Mouse (Mus musculus) 416B (cell line): Measurements from ENCODE around the gene 4930513O06Rik.

Source experiments
- DNase-seq: peaks from one replicate; pipeline ENCODE4 v3.0.0; 2011; ENCODE audit warnings: low read depth

Gene 4930513O06Rik

DNA sequence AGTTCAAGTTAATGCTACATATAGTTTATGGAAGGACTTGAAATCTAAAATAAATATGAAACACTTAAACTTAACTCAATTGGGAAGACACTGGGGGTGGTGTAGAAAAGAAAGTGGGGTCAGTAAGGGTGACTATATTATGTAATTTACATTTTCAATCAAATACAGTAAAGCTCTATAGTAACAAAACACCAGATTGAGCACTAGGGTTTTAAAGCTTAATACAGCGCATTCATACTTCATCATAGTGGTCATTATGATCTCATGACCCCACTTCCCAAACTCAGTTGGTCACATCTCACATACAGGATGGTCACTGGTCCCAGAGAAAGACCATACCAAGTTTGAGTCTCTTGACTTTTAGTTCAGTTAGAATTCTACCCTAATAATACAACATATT lies at the start of gene 4930513O06Rik:
4930513O06Rik (plus strand) TSS at position 301 of the 400 bp plus-strand sequence.
- DNase-seq, result no peak

GRCm38 (mm10) chrX:139037666-139038065 lies 48.4 kb upstream of the 4930513O06Rik start:
- no peak for DNase-seq

DNA sequence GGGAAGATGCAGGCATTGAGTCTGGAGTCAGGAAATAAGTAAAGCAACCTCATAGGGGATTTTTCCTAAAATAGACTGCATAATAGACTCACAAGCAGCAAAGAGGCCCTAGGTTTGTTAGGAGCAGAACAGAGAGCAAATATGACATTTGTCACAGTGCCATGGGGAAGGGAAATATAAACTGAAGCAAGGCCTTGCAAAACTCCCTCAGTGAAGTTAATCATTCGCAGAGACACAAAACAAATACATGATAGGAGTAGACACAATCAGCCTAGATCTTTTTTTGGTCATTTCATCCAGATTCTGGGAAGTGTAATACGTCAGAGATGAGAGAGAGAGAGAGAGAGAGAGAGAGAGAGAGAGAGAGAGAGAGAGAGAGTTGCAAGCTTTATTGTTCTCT lies 46.7 kb upstream of the 4930513O06Rik start:
- no peak for DNase-seq

- DNase-seq, result no peak
Measured at GRCm38 (mm10) chrX:139041148-139041547, 44.9 kb upstream of the 4930513O06Rik start.

GRCm38 (mm10) chrX:139051976-139052375 lies 34.1 kb upstream of the 4930513O06Rik start:
- DNase-seq, result peak; percentile 69

DNA sequence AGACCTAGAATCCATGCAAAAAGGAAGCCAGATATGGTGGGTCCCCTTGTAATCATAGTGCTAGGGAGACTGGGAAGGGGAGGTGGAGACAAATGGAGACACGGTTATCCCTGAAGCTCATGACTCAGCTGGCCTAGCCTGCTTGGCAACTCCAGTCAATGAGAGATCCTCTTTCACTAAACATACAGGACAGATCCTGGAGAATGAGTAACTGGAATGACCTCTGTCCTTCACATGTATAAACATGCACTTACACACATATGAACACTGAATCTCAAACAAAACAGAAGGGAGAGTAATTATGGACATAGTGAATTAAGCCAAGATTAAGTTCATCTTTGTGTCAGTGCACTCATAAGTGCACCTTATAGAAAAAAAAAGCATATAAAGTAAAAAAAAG lies 32.9 kb upstream of the 4930513O06Rik start:
- DNase-seq, result no peak

GRCm38 (mm10) chrX:139064078-139064477 lies 22.0 kb upstream of the 4930513O06Rik start:
- no peak for DNase-seq

DNA sequence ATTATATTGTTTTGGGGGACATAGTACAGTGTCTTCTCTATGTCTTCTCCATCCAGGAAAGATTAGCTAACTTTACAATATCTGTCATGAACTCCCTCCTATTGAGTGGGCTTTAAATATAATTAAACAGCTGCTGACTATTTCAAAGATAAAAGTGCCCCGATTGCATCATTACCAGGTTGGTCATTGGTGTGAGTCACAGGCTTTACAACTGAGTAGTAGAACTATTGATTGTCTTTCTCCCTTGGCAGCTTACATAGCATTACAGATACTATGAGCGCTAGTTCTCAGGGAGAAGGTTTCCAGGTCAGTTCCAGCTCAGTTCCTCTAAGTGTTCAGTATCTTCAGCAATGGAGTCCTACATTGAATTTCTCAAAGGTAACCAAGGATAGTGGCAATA lies 7.5 kb upstream of the 4930513O06Rik start:
- DNase-seq, result no peak

GRCm38 (mm10) chrX:139085077-139085476 lies 966 bp upstream of the 4930513O06Rik start, which contains the start of gene Serpina7:
Serpina7 (minus strand) TSS chrX:139085236.
- DNase-seq, result no peak

- no peak for DNase-seq
Measured at GRCm38 (mm10) chrX:139097197-139097596, 11.2 kb downstream of the 4930513O06Rik start.

DNA sequence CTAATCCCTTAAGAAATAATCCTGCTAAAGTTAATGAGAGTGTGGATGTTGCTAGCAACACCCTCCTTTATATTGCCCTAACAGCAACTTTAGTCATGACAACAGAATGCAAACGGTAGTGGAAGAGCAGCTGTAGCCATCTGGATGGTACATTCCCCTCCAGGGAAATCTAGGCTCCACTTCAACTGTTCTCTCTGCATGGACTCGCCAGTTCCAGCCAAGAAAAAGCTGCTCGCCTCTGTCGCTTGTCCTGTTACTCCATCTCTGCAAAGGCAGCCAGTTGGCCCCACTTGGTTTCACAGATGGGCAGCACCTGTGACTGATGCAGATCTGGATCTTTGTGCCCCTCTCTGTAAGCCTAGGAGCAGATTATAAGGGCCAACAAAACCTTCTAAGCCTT lies 48.0 kb downstream of the 4930513O06Rik start:
- no peak for DNase-seq
